Mouse (Mus musculus): Measurements from ENCODE around the gene Has1. TPM values are rescaled to one million over a fixed set of nuclear protein-coding genes. Genes with fewer than 3 reads are reported as not detected.

Gene Has1
- polyA plus RNA-seq, 1 experiment from 2014 or later, result 2.0 TPM

MicroRNAs within 50 kb of the gene (microRNA counts, 519-probe panel; counts per million panel counts)
- 6,084 counts per million, percentile 94 among the panel's probes with 10 or more counts for microRNA mmu-let-7e
- 4,347 counts per million, percentile 67 among the panel's probes with 10 or more counts for microRNA mmu-miR-125a-3p
- microRNA mmu-miR-125a-5p, result 6,727 counts per million, percentile 97 among the panel's probes with 10 or more counts
- 5,912 counts per million, percentile 94 among the panel's probes with 10 or more counts for microRNA mmu-miR-99b

Small RNA genes lying within 50 kb of the gene (microRNA-seq; reads per million reads assigned to microRNA genes)
- gene Gm25927 (not detected), gene Mir125a (6,676 reads per million, percentile 92 among the genes with 10 or more reads in this experiment), gene Mir99b (30,385 reads per million, percentile 98 among the genes with 10 or more reads in this experiment), gene Mirlet7e (not detected)

Other genes with a start within 250 kb of the Has1 start
- gene Lnpep, start 230.2 kb downstream of the Has1 start, polyA plus RNA-seq (2014; fragmentation: Nextera tagmentation; extraction: Ambion mirVana), result 8.6 and 9.4 TPM in 2 replicates
- not detected in 2 replicates for gene Vmn2r90, start 151.5 kb downstream of the Has1 start, polyA plus RNA-seq (2014; fragmentation: Nextera tagmentation; extraction: Ambion mirVana)
- 35.5 and 39.7 TPM in 2 replicates for gene Spaca6, start 28.0 kb downstream of the Has1 start, polyA plus RNA-seq (2014; fragmentation: Nextera tagmentation; extraction: Ambion mirVana)
- not detected in 2 replicates for gene Fpr1, start 28.7 kb upstream of the Has1 start, polyA plus RNA-seq (2014; fragmentation: Nextera tagmentation; extraction: Ambion mirVana)
- gene Fpr2, start 32.6 kb upstream of the Has1 start, polyA plus RNA-seq (2014; fragmentation: Nextera tagmentation; extraction: Ambion mirVana), result not detected in 2 replicates
- not detected in 2 replicates for gene Fpr3, start 32.6 kb upstream of the Has1 start, polyA plus RNA-seq (2014; fragmentation: Nextera tagmentation; extraction: Ambion mirVana)
- not detected in 2 replicates for gene Fpr-rs4, start 166.5 kb upstream of the Has1 start, polyA plus RNA-seq (2014; fragmentation: Nextera tagmentation; extraction: Ambion mirVana)
- gene Vmn2r124, start 194.2 kb upstream of the Has1 start, polyA plus RNA-seq (2014; fragmentation: Nextera tagmentation; extraction: Ambion mirVana), result not detected in 2 replicates
- gene Vmn2r91, start 229.8 kb upstream of the Has1 start, polyA plus RNA-seq (2014; fragmentation: Nextera tagmentation; extraction: Ambion mirVana), result not detected in 2 replicates

Data from limb, embryonic 11.5 days (tissue).